Mouse (Mus musculus): ENCODE data around the gene Gsk3a. TPM values are rescaled to one million over a fixed set of nuclear protein-coding genes. Genes with fewer than 3 reads are reported as not detected.
A peak's percentile ranks its signal among the peaks of the same experiment; 100 is the strongest.

The Gsk3a gene
- total and polyA plus RNA-seq, 3 experiments: 45.8 to 76.1 (median 47.5) TPM

DNA sequence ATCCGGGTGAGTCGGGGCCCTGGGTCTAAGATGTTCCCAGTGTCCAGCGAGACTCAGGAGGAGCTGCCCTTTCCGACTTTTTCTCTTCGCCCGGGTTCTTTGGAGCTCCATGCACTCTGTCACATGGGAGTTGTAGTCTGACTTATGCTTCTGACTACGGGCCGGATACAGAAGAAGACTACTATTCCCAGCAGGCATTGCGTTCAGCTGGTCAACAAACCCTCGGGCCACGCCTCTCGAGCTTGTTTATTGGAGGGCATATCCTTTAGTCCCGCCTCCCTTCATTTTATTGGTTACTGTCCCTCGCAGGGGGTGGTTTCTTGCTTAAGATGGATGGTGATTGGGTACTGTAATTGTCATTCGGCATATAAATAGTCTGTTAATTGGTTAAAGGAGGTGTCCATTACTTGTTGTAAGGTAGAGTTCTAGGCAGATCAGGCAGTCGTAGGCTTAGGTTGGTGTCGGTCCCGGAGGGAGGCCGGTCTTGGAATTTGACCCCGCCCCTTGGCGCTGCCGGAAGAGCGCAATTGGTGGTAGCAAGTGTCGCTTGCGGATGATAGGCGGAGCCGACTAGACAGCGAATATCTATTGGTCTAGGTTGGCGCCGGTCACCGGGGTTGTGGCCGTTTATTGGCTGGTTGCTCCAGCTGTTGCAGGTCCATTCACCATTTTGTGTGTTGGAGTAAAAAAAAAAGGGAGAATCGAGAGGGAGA, 30.3 kb upstream of the Gsk3a start:
- H3K27me3 ChIP-seq (replicated peaks): no peaks in the 10 kb centered on the region
- H3K27ac ChIP-seq (ENCODE audit: insufficient read depth, low read depth): peak overlapping the region; percentile 62; the same call in 1 of the 2 replicates
- peaks cover 20 to 25% of the 10 kb centered on the region in 2 experiments for H3K36me3 ChIP-seq (replicated peaks in 1 of 2; ENCODE audit: control insufficient read depth in 1 of 2, insufficient read depth in 1 of 2, low read length in 1 of 2)
- dilution Hi-C loops (cut with MboI; ENCODE audit: extremely low pct_ligation_motif_present, extremely low pct_unique_long_range_greater_than_20kb, low sequenced_read_pairs): no loop called here
- peak overlapping the region; percentile 91 for H3K9ac ChIP-seq (ENCODE audit: insufficient read depth, low read depth)
- no peaks in the 10 kb centered on the region for H3K9me3 ChIP-seq (replicated peaks; ENCODE audit: low read length)
- in situ Hi-C loops (cut with MboI; ENCODE audit: low pct_ligation_motif_present, low pct_unique_long_range_greater_than_20kb, low sequenced_read_pairs): no loop called here
- no peak overlapping the region for H3K4me2 ChIP-seq (ENCODE audit: insufficient read depth, low read depth, poor library complexity, severe bottlenecking)
- peak overlapping the region; percentile 77 to 97 (median 93) for H3K4me3 ChIP-seq (replicated peaks in 1 of 3; ENCODE audit: low read depth in 2 of 3, low read length in 2 of 3, poor library complexity in 1 of 3)
- TF ChIP-seq NRF1 (IDR thresholded peaks at IDR 0.05; ENCODE audit: low read depth, low read length) (peak; percentile 42; the same call in 1 of the 2 replicates), ELF1 (IDR thresholded peaks at IDR 0.05; ENCODE audit: low read depth, low read length) (peak; percentile 72; the same call in 1 of the 2 replicates), MXI1 (IDR thresholded peaks at IDR 0.05; ENCODE audit: low read depth, low read length) (no peak), MEF2A (IDR thresholded peaks at IDR 0.05; ENCODE audit: borderline replicate concordance, low read depth, low read length) (0 out of 2 replicates have a peak, but pooled peaks have one; percentile 1), UBTF (IDR thresholded peaks at IDR 0.05; ENCODE audit: low read depth, low read length) (no peak), NELFE (IDR thresholded peaks at IDR 0.05; ENCODE audit: low read depth, low read length) (no peak), POLR2A (IDR thresholded peaks at IDR 0.05; ENCODE audit: low read depth, low read length) (no peak; the same call in none of the 2 replicates), MYC (IDR thresholded peaks at IDR 0.05; ENCODE audit: low read depth, low read length) (peak; percentile 54; the same call in 1 of the 2 replicates), TCF12 (IDR thresholded peaks at IDR 0.05; ENCODE audit: low read depth, low read length) (no peak), ETS1 (conservative IDR thresholded peaks at IDR 0.05; ENCODE audit: low read depth, low read length) (0 out of 2 replicates have a peak, but pooled peaks have one; percentile 10), EP300 (IDR thresholded peaks at IDR 0.05; ENCODE audit: low read length) (no peak), CHD2 (IDR thresholded peaks at IDR 0.05; ENCODE audit: low read length) (peak; percentile 97), ZMIZ1 (IDR thresholded peaks at IDR 0.05; ENCODE audit: low read depth, low read length) (no peak), ZKSCAN1 (IDR thresholded peaks at IDR 0.05; ENCODE audit: borderline replicate concordance, low read depth, low read length) (no peak), POLR2AphosphoS2 (IDR thresholded peaks at IDR 0.05; ENCODE audit: low read depth, low read length) (no peak), MAZ (IDR thresholded peaks at IDR 0.05; ENCODE audit: low read depth, low read length) (no peak; the same call in none of the 2 replicates), TBP (conservative IDR thresholded peaks at IDR 0.05; ENCODE audit: low read depth, low read length) (peak; percentile 94), ZC3H11A (IDR thresholded peaks at IDR 0.05; ENCODE audit: low read depth, low read length) (no peak), USF2 (conservative IDR thresholded peaks at IDR 0.05; ENCODE audit: low read depth, low read length) (no peak), BHLHE40 (IDR thresholded peaks at IDR 0.05; ENCODE audit: low read depth, low read length) (no peak), ZNF384 (IDR thresholded peaks at IDR 0.05; ENCODE audit: low read depth, low read length) (peak; percentile 97), JUN (IDR thresholded peaks at IDR 0.05; ENCODE audit: insufficient read depth, low read depth, low read length) (no peak), HCFC1 (IDR thresholded peaks at IDR 0.05; ENCODE audit: low read depth, low read length) (peak; percentile 93), GABPA (IDR thresholded peaks at IDR 0.05; ENCODE audit: insufficient replicate concordance, low read depth, low read length) (peak; percentile 54; the same call in 1 of the 2 replicates), CHD1 (IDR thresholded peaks at IDR 0.05; ENCODE audit: low read depth, low read length) (no peak), RAD21 (IDR thresholded peaks at IDR 0.05; ENCODE audit: low read depth, low read length) (no peak), IRF4 (IDR thresholded peaks at IDR 0.05; ENCODE audit: low read depth, low read length) (peak; percentile 45; the same call in 1 of the 2 replicates), KAT2A (IDR thresholded peaks at IDR 0.05; ENCODE audit: insufficient replicate concordance, low read length) (peak; percentile 91; the same call in 1 of the 2 replicates), SIN3A (IDR thresholded peaks at IDR 0.05; ENCODE audit: low read length) (peak; percentile 83)
- H3K4me1 ChIP-seq (ENCODE audit: control insufficient read depth in 1 of 2, insufficient read depth in 2 of 2): peaks cover 22 to 35% of the 10 kb centered on the region in 2 experiments
- H3K79me2 ChIP-seq (replicated peaks; ENCODE audit: control insufficient read depth, extremely low read depth, insufficient read depth, poor library complexity, severe bottlenecking): 0 out of 2 replicates have a peak, but pooled peaks cover 2% of the 10 kb centered on the region
- peak; percentile 100 for DNase-seq (ENCODE audit: extremely low read depth)

Data from CH12.LX (cell line).